Mouse (Mus musculus) heart, embryonic 16.5 days (tissue): ENCODE measurements around the gene Ceacam15. TPM values are rescaled to one million over a fixed set of nuclear protein-coding genes. Genes with fewer than 3 reads are reported as not detected.

Experiments
- polyA plus RNA-seq: library from polyadenylated mRNA; unstranded; fragments of >200 nt; fragmentation: Nextera tagmentation; extraction: Ambion mirVana; gene quantifications from 2 replicates; pipeline ENCODE4 v1.2.1, GENCODE M21; 2015

Ceacam15 gene
- polyA plus RNA-seq, 1 experiment from 2014 or later: 1.0 TPM

Other genes starting within 250 kb of the Ceacam15 start
- gene Tmem160, start 222.9 kb downstream of the Ceacam15 start, polyA plus RNA-seq: 81.6 and 82.1 TPM in 2 replicates
- gene Npas1, start 198.0 kb downstream of the Ceacam15 start, polyA plus RNA-seq: 0.49 and 0.59 TPM in 2 replicates
- 12.9 and 16.0 TPM in 2 replicates for gene Arhgap35, start 60.7 kb downstream of the Ceacam15 start, polyA plus RNA-seq
- gene Ceacam9, start 46.2 kb upstream of the Ceacam15 start, polyA plus RNA-seq: 0.33 TPM in 1 of 2 replicates, not detected in the other
- 218 and 242 TPM in 2 replicates for gene Ap2s1, start 62.7 kb upstream of the Ceacam15 start, polyA plus RNA-seq
- gene Slc1a5, start 105.6 kb upstream of the Ceacam15 start, polyA plus RNA-seq: 45.4 and 47.6 TPM in 2 replicates
- 88.8 and 92.5 TPM in 2 replicates for gene Strn4, start 140.2 kb upstream of the Ceacam15 start, polyA plus RNA-seq
- 33.0 and 33.9 TPM in 2 replicates for gene Fkrp, start 141.0 kb upstream of the Ceacam15 start, polyA plus RNA-seq
- 13.0 and 15.4 TPM in 2 replicates for gene Prkd2, start 167.2 kb upstream of the Ceacam15 start, polyA plus RNA-seq
- gene Dact3, start 199.6 kb upstream of the Ceacam15 start, polyA plus RNA-seq: 2.8 and 3.1 TPM in 2 replicates
- gene Gng8, start 216.1 kb upstream of the Ceacam15 start, polyA plus RNA-seq: 2.9 and 3.7 TPM in 2 replicates
- 1.4 and 1.5 TPM in 2 replicates for gene Ptgir, start 230.8 kb upstream of the Ceacam15 start, polyA plus RNA-seq
- gene Calm3, start 248.4 kb upstream of the Ceacam15 start, polyA plus RNA-seq: 112 and 128 TPM in 2 replicates